33 mouse cellular contexts compared by ENCODE assay signal in genomic region chr4:140688826-140689425, GRCm38 (mm10). TPM values are rescaled to one million over a fixed set of nuclear protein-coding genes. Genes with fewer than 3 reads are reported as not detected.
DNase-seq lines count a peak whose midpoint lies in the region; TF ChIP-seq lines count a peak whose summit lies in the region.
"Had no signal": no experiment of that assay in that cellular context is flagged by ENCODE, and none has a peak within 500 bp of the region (broad histone marks: within the 10 kb centered on the region; RNA-seq: fewer than 3 reads in every experiment).

No protein-coding gene starts in this region.

- dilution Hi-C loops in CH12.LX (cut with MboI; ENCODE audit: extremely low pct_ligation_motif_present, extremely low pct_unique_long_range_greater_than_20kb, low sequenced_read_pairs) = no loop called here

- peak overlapping the region in 1 of 3 experiments; percentile 39 for H3K4me3 ChIP-seq in CH12.LX (replicated peaks in 1 of 3; ENCODE audit: low read depth in 2 of 3, low read length in 2 of 3, poor library complexity in 1 of 3)
- H3K4me3 ChIP-seq in macrophage (ENCODE audit: inconsistent target) = no peak overlapping the region
- H3K4me3 ChIP-seq: intestine, embryonic 15.5 days; layer of hippocampus, adult 2 months; limb, embryonic 13.5 days; megakaryocyte, embryonic 14.5 days; midbrain, embryonic 13.5 days had no signal

- DNase-seq in 3T3-L1 (ENCODE audit: low read depth, low spot score) (peak; percentile 87), CH12.LX (ENCODE audit: extremely low read depth) (peak; percentile 81), ZHBTc4 (ENCODE audit: low read depth, low spot score) (peak; percentile 72)
- DNase-seq in cerebellum, adult 9-11 months = no peak
- DNase-seq in layer of hippocampus, postnatal 25 days (ENCODE audit: extremely low spot score in 1 of 2, low spot score in 1 of 2) = no peak
- DNase-seq in right cerebral cortex, postnatal 36 days (ENCODE audit: low spot score in 2 of 2) = no peak
- DNase-seq: adrenal gland, postnatal 25 days; cerebellum, adult 11 months; cerebellum, postnatal 25 days; embryo, embryonic 11 days; kidney, adult 9 months; kidney, postnatal 14 days; lung, adult 2 months; thymus, adult 18-20 months; thymus, postnatal 36 days had no signal

- WGBS in macrophage (ENCODE audit: missing documents) = 65% methylated on average over 5 of the region's 5 CpGs

- H3K27me3 ChIP-seq in CH12.LX (replicated peaks) = no peaks in the 10 kb centered on the region
- H3K27me3 ChIP-seq: intestine, embryonic 15.5 days; megakaryocyte, embryonic 14.5 days; midbrain, embryonic 13.5 days had no signal

- H3K79me2 ChIP-seq in CH12.LX (replicated peaks; ENCODE audit: control insufficient read depth, extremely low read depth, insufficient read depth, poor library complexity, severe bottlenecking) (no peaks in the 10 kb centered on the region), macrophage (ENCODE audit: inconsistent target) (no peaks in the 10 kb centered on the region)

- TF ChIP-seq RAD21 in CH12.LX (IDR thresholded peaks at IDR 0.05; ENCODE audit: low read depth, low read length) = no peak

- no peaks in the 10 kb centered on the region for H3K9me3 ChIP-seq in CH12.LX (replicated peaks; ENCODE audit: low read length)
- H3K9me3 ChIP-seq: intestine, embryonic 15.5 days; limb, embryonic 13.5 days; megakaryocyte, embryonic 14.5 days; midbrain, embryonic 13.5 days had no signal

- TF ChIP-seq EP300 in CH12.LX (IDR thresholded peaks at IDR 0.05; ENCODE audit: low read length) = peak; percentile 60; the same call in 1 of the 2 replicates

- peak overlapping the region; percentile 79 for H3K4me2 ChIP-seq in CH12.LX (ENCODE audit: insufficient read depth, low read depth, poor library complexity, severe bottlenecking)
- H3K4me2 ChIP-seq: heart, embryonic 11.5 days; intestine, embryonic 15.5 days; limb, embryonic 13.5 days; midbrain, embryonic 13.5 days had no signal

- H3K9ac ChIP-seq in CH12.LX (ENCODE audit: insufficient read depth, low read depth) = peak overlapping the region; percentile 17; the same call in 1 of the 2 replicates
- H3K9ac ChIP-seq: intestine, embryonic 15.5 days; limb, embryonic 13.5 days; midbrain, embryonic 13.5 days had no signal

- H3K36me3 ChIP-seq in CH12.LX (replicated peaks in 1 of 2; ENCODE audit: control insufficient read depth in 1 of 2, insufficient read depth in 1 of 2, low read length in 1 of 2) (no peaks in the 10 kb centered on the region), macrophage (ENCODE audit: inconsistent target) (no peaks in the 10 kb centered on the region)
- H3K36me3 ChIP-seq: intestine, embryonic 15.5 days; limb, embryonic 13.5 days; midbrain, embryonic 13.5 days had no signal

- H3K27ac ChIP-seq in CH12.LX (ENCODE audit: insufficient read depth, low read depth) = peak overlapping the region; percentile 71
- H3K27ac ChIP-seq in macrophage = peak overlapping the region; percentile 43
- H3K27ac ChIP-seq: intestine, embryonic 15.5 days; layer of hippocampus, adult 2 months; limb, embryonic 13.5 days; midbrain, embryonic 13.5 days had no signal

- no peak for TF ChIP-seq CTCF in CH12.LX (conservative IDR thresholded peaks at IDR 0.05 in 1 of 2, IDR thresholded peaks at IDR 0.05 in 1 of 2; ENCODE audit: low read depth in 2 of 2, low read length in 2 of 2)

- in situ Hi-C loops in CH12.LX (cut with MboI; ENCODE audit: low pct_ligation_motif_present, low pct_unique_long_range_greater_than_20kb, low sequenced_read_pairs) = no loop called here

- peaks cover 24 to 69% of the 10 kb centered on the region in 2 experiments for H3K4me1 ChIP-seq in CH12.LX (ENCODE audit: control insufficient read depth in 1 of 2, insufficient read depth in 2 of 2)

- TF ChIP-seq POLR2A in CH12.LX (IDR thresholded peaks at IDR 0.05; ENCODE audit: low read depth, low read length) = no peak; the same call in 1 of the 2 replicates

TF ChIP-seq in CH12.LX, 34 proteins besides CTCF, POLR2A, EP300 and RAD21:
- TF ChIP-seq MYC (IDR thresholded peaks at IDR 0.05; ENCODE audit: low read depth, low read length) = peak; percentile 33
- no peak; the same call in 1 of the 2 replicates for TF ChIP-seq POLR2AphosphoS2 (IDR thresholded peaks at IDR 0.05; ENCODE audit: low read depth, low read length)
- TF ChIP-seq MXI1 (IDR thresholded peaks at IDR 0.05; ENCODE audit: low read depth, low read length) = no peak; the same call in 1 of the 2 replicates
- TF ChIP-seq SIN3A (IDR thresholded peaks at IDR 0.05; ENCODE audit: low read length) = peak; percentile 74
- 0 out of 2 replicates have a peak, but pooled peaks have one; percentile 16 for TF ChIP-seq ZMIZ1 (IDR thresholded peaks at IDR 0.05; ENCODE audit: low read depth, low read length)
- peak; percentile 47 for TF ChIP-seq BHLHE40 (IDR thresholded peaks at IDR 0.05; ENCODE audit: low read depth, low read length)
- TF ChIP-seq NRF1 (IDR thresholded peaks at IDR 0.05; ENCODE audit: low read depth, low read length) = no peak
- peak; percentile 31; the same call in 1 of the 2 replicates for TF ChIP-seq JUN (IDR thresholded peaks at IDR 0.05; ENCODE audit: insufficient read depth, low read depth, low read length)
- TF ChIP-seq MAX (IDR thresholded peaks at IDR 0.05; ENCODE audit: low read length) = no peak
- TF ChIP-seq ETS1 (conservative IDR thresholded peaks at IDR 0.05; ENCODE audit: low read depth, low read length) = peak; percentile 92
- TF ChIP-seq ELF1 (IDR thresholded peaks at IDR 0.05; ENCODE audit: low read depth, low read length) = no peak
- no peak for TF ChIP-seq JUND (conservative IDR thresholded peaks at IDR 0.05; ENCODE audit: low read depth, low read length)
- TF ChIP-seq HCFC1 (IDR thresholded peaks at IDR 0.05; ENCODE audit: low read depth, low read length) = no peak
- TF ChIP-seq USF2 (conservative IDR thresholded peaks at IDR 0.05; ENCODE audit: low read depth, low read length) = no peak
- no peak for TF ChIP-seq ZKSCAN1 (IDR thresholded peaks at IDR 0.05; ENCODE audit: borderline replicate concordance, low read depth, low read length)
- TF ChIP-seq TBP (conservative IDR thresholded peaks at IDR 0.05; ENCODE audit: low read depth, low read length) = no peak
- peak; percentile 93 for TF ChIP-seq TCF12 (IDR thresholded peaks at IDR 0.05; ENCODE audit: low read depth, low read length)
- TF ChIP-seq CHD1 (IDR thresholded peaks at IDR 0.05; ENCODE audit: low read depth, low read length) = no peak
- no peak for TF ChIP-seq SMC3 (IDR thresholded peaks at IDR 0.05; ENCODE audit: low read depth, low read length)
- no peak for TF ChIP-seq MAFK (IDR thresholded peaks at IDR 0.05; ENCODE audit: insufficient replicate concordance, low read length)
- TF ChIP-seq CHD2 (IDR thresholded peaks at IDR 0.05; ENCODE audit: low read length) = peak; percentile 65; the same call in 1 of the 2 replicates
- no peak for TF ChIP-seq GABPA (IDR thresholded peaks at IDR 0.05; ENCODE audit: insufficient replicate concordance, low read depth, low read length)
- TF ChIP-seq E2F4 (IDR thresholded peaks at IDR 0.05; ENCODE audit: insufficient replicate concordance, low read depth, low read length) = no peak
- TF ChIP-seq MAZ (IDR thresholded peaks at IDR 0.05; ENCODE audit: low read depth, low read length) = peak; percentile 90
- TF ChIP-seq IRF4 (IDR thresholded peaks at IDR 0.05; ENCODE audit: low read depth, low read length) = peak; percentile 56; the same call in 1 of the 2 replicates
- no peak for TF ChIP-seq UBTF (IDR thresholded peaks at IDR 0.05; ENCODE audit: low read depth, low read length)
- peak; percentile 70 for TF ChIP-seq MEF2A (IDR thresholded peaks at IDR 0.05; ENCODE audit: borderline replicate concordance, low read depth, low read length)
TF ChIP-seq in CH12.LX: peak in this region for 11.

RNA-seq across cellular contexts. Expression of gene Rcc2, which starts 11.4 kb away (rescaled TPM):
- 244 and 249 TPM in 2 replicates for total RNA-seq in CH12.LX (2012; rRNA removed)
- total RNA-seq in CH12.LX (2014; rRNA removed) = 187 TPM in 2 replicates
- polyA plus RNA-seq in CH12.LX (2012; ENCODE audit: insufficient read length, low read depth) = 319 and 348 TPM in 2 replicates
- total RNA-seq in macrophage (2018; cell fraction: chromatin; rRNA removed) = 10 to 100 TPM in 25 of 26 experiments, 1 to 10 TPM in 1; 9.0 to 90.2 (median 42.2) TPM
- total RNA-seq in macrophage (2018; cell fraction: cytosol; rRNA removed) = 10 to 100 TPM; 37.0 to 99.7 (median 56.5) TPM
- 100 to 1,000 TPM in 1 of 26 experiments, 10 to 100 TPM in 25; 18.0 to 116 (median 59.2) TPM for total RNA-seq in macrophage (2018; cell fraction: nucleus; rRNA removed)
- 30.1 to 67.9 TPM (median 53.6 TPM) in 3 replicates for polyA plus RNA-seq in macrophage (2018)
- total RNA-seq in layer of hippocampus, postnatal 25 days (2021) = 10 to 100 TPM; 87.9 to 88.8 TPM

RNA-seq across cellular contexts. Expression of gene Arhgef10l, which starts 23.1 kb away (rescaled TPM):
- total RNA-seq in CH12.LX (2012; rRNA removed) (4.5 and 5.9 TPM in 2 replicates), CH12.LX (2014; rRNA removed) (9.7 and 10.2 TPM in 2 replicates)
- polyA plus RNA-seq in CH12.LX (2012; ENCODE audit: insufficient read length, low read depth) (14.6 and 15.8 TPM in 2 replicates), macrophage (2018) (11.9 to 27.5 TPM (median 26.0 TPM) in 3 replicates)
- 100 to 1,000 TPM in 3 of 26 experiments, 10 to 100 TPM in 21, 1 to 10 TPM in 2; 6.0 to 133 (median 72.2) TPM for total RNA-seq in macrophage (2018; cell fraction: chromatin; rRNA removed)
- total RNA-seq in macrophage (2018; cell fraction: cytosol; rRNA removed) = 10 to 100 TPM in 25 of 26 experiments, 1 to 10 TPM in 1; 4.3 to 41.6 (median 21.9) TPM
- total RNA-seq in macrophage (2018; cell fraction: nucleus; rRNA removed) = 10 to 100 TPM; 10.1 to 87.5 (median 42.4) TPM
- 10 to 100 TPM; 43.4 to 46.6 TPM for total RNA-seq in layer of hippocampus, postnatal 25 days (2021)

RNA-seq across cellular contexts. Expression of gene Padi6, which starts 53.5 kb away (rescaled TPM):
- total RNA-seq in CH12.LX (2012; rRNA removed) (not detected in 2 replicates), CH12.LX (2014; rRNA removed) (not detected in 2 replicates)
- polyA plus RNA-seq in CH12.LX (2012; ENCODE audit: insufficient read length, low read depth) (0.25 TPM in 1 of 2 replicates, not detected in the other), macrophage (2018) (not detected in 3 replicates)
- total RNA-seq in macrophage (2018; cell fraction: chromatin; rRNA removed) = not detected
- not detected for total RNA-seq in macrophage (2018; cell fraction: cytosol; rRNA removed)
- total RNA-seq in macrophage (2018; cell fraction: nucleus; rRNA removed) = not detected
- not detected for total RNA-seq in layer of hippocampus, postnatal 25 days (2021)
- total RNA-seq: gastrocnemius, adult 8-10 months; granulocyte monocyte progenitor cell, adult 5-6 weeks; hematopoietic stem cell, adult 5-6 weeks; layer of hippocampus, adult 2 months; monocyte, adult 5-6 weeks had no signal
- polyA plus RNA-seq: CD4-positive, CD25-positive, alpha-beta regulatory T cell, adult 4 months; embryonic facial prominence, embryonic 14.5 days; forebrain, embryonic 14.5 days; heart, embryonic 11.5 days; heart, postnatal 0 days; hindbrain, embryonic 16.5 days; limb, embryonic 13.5 days; lung, adult 2 months; midbrain, embryonic 13.5 days; neural tube, embryonic 11.5 days; stomach, embryonic 14.5 days had no signal

Comparison
In these comparisons a context has a peak if more than half of its experiments do, and no peak if none do; other contexts are left out.
1. DNase-seq: peak in 3T3-L1 (single experiment), CH12.LX (single experiment) and ZHBTc4 (single experiment); none in cerebellum, adult 9-11 months (single experiment), layer of hippocampus, postnatal 25 days (0 of 2) and right cerebral cortex, postnatal 36 days (0 of 2).